In the genomic region with DNA sequence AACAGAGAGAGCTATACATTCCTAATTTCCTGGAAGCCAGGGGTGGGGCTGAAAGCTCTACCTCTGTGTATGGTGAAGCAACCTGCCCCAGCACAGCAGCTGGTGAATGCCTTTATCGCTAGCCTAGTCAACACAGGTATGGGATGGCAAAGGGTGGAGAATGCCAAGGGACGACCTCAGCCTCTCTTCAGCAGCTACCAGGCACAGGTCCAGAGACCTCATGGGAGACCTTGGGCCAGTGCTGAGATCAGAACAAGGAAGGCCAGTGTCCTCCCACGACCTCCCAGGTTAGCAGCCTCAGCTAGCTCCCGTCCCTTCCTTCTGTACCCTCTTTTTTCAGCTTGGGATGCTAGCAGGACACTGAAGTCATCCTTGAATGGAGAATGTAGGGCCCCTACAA, we compare ENCODE assay signal across 30 mouse cellular contexts.
DNase-seq lines count a peak whose midpoint lies in the region; ATAC-seq lines count a peak whose summit lies in the region.
"Had no signal": no experiment of that assay in that cellular context is flagged by ENCODE, and none has a peak within 500 bp of the region (broad histone marks: within the 10 kb centered on the region; RNA-seq: fewer than 3 reads in every experiment).

No protein-coding gene starts in this region.

- no peaks in the 10 kb centered on the region for H3K36me3 ChIP-seq in hindbrain, embryonic 10.5 days
- no peaks in the 10 kb centered on the region for H3K36me3 ChIP-seq in hindbrain, embryonic 14.5 days (replicated peaks; ENCODE audit: control insufficient read depth, insufficient read depth)
- H3K36me3 ChIP-seq in neural tube, embryonic 15.5 days, result no peaks in the 10 kb centered on the region
- H3K36me3 ChIP-seq: embryonic facial prominence, embryonic 10.5 days; embryonic facial prominence, embryonic 13.5 days; heart, embryonic 13.5 days; hindbrain, embryonic 13.5 days had no signal

- H3K4me3 ChIP-seq in hindbrain, embryonic 10.5 days, result no peak overlapping the region
- H3K4me3 ChIP-seq in hindbrain, embryonic 14.5 days (replicated peaks; ENCODE audit: low read length), result no peak overlapping the region
- H3K4me3 ChIP-seq in neural tube, embryonic 15.5 days (replicated peaks), result no peak overlapping the region
- H3K4me3 ChIP-seq: embryonic facial prominence, embryonic 10.5 days; embryonic facial prominence, embryonic 13.5 days; erythroblast, embryonic 14.5 days; forebrain, embryonic 13.5 days; heart, embryonic 13.5 days; hindbrain, embryonic 13.5 days had no signal

- peak overlapping the region; percentile 54; the same call in 1 of the 2 replicates for H3K27ac ChIP-seq in hindbrain, embryonic 10.5 days
- no peak overlapping the region for H3K27ac ChIP-seq in hindbrain, embryonic 14.5 days
- H3K27ac ChIP-seq in neural tube, embryonic 15.5 days (replicated peaks), result no peak overlapping the region
- H3K27ac ChIP-seq: embryonic facial prominence, embryonic 10.5 days; embryonic facial prominence, embryonic 13.5 days; forebrain, embryonic 13.5 days; heart, embryonic 13.5 days; hindbrain, embryonic 13.5 days; hindbrain, postnatal 0 days had no signal

- WGBS in hindbrain, embryonic 10.5 days, result 89% methylated on average over 4 of the region's 4 CpGs
- 88% methylated on average over 4 of the region's 4 CpGs for WGBS in hindbrain, embryonic 14.5 days
- WGBS in neural tube, embryonic 15.5 days, result 85% methylated on average over 4 of the region's 4 CpGs

- no peak overlapping the region for H3K4me2 ChIP-seq in hindbrain, embryonic 14.5 days (replicated peaks)
- no peak overlapping the region for H3K4me2 ChIP-seq in neural tube, embryonic 15.5 days
- H3K4me2 ChIP-seq: embryonic facial prominence, embryonic 13.5 days; forebrain, embryonic 13.5 days; heart, embryonic 13.5 days; hindbrain, embryonic 13.5 days had no signal

- H3K9ac ChIP-seq in hindbrain, embryonic 14.5 days, result no peak overlapping the region
- H3K9ac ChIP-seq in neural tube, embryonic 15.5 days (replicated peaks), result no peak overlapping the region
- H3K9ac ChIP-seq: embryonic facial prominence, embryonic 13.5 days; forebrain, embryonic 13.5 days; heart, embryonic 13.5 days; hindbrain, embryonic 13.5 days had no signal

- peaks cover 35% of the 10 kb centered on the region for H3K4me1 ChIP-seq in hindbrain, embryonic 10.5 days (replicated peaks)
- H3K4me1 ChIP-seq in hindbrain, embryonic 14.5 days (replicated peaks; ENCODE audit: control insufficient read depth, insufficient read depth, low read length), result peaks cover 15% of the 10 kb centered on the region; the same call in 1 of the 2 replicates
- peaks cover 11% of the 10 kb centered on the region for H3K4me1 ChIP-seq in neural tube, embryonic 15.5 days
- H3K4me1 ChIP-seq: heart, embryonic 13.5 days had no signal

- peaks cover 24% of the 10 kb centered on the region for H3K27me3 ChIP-seq in hindbrain, embryonic 10.5 days (ENCODE audit: insufficient read depth, poor library complexity, severe bottlenecking)
- peaks cover 2% of the 10 kb centered on the region; the same call in 1 of the 2 replicates for H3K27me3 ChIP-seq in hindbrain, embryonic 14.5 days (ENCODE audit: control insufficient read depth, insufficient read depth, low read length)
- H3K27me3 ChIP-seq in neural tube, embryonic 15.5 days (replicated peaks), result peaks cover 7% of the 10 kb centered on the region

- H3K9me3 ChIP-seq in hindbrain, embryonic 10.5 days, result no peaks in the 10 kb centered on the region
- no peaks in the 10 kb centered on the region for H3K9me3 ChIP-seq in hindbrain, embryonic 14.5 days (ENCODE audit: control insufficient read depth, low read length)
- no peaks in the 10 kb centered on the region for H3K9me3 ChIP-seq in neural tube, embryonic 15.5 days (replicated peaks)
- H3K9me3 ChIP-seq: embryonic facial prominence, embryonic 10.5 days; embryonic facial prominence, embryonic 13.5 days; forebrain, embryonic 13.5 days; heart, embryonic 13.5 days; hindbrain, embryonic 13.5 days had no signal

- DNase-seq in hindbrain, embryonic 10.5 days (ENCODE audit: low spot score), result no peak
- no peak for DNase-seq in hindbrain, embryonic 14.5 days (ENCODE audit: low spot score)
- peak; percentile 78 for DNase-seq in adrenal gland, adult 2 months
- DNase-seq in adrenal gland, postnatal 10 days, result peak; percentile 45
- peak; percentile 66 to 71 for DNase-seq in adrenal gland, postnatal 36 days
- DNase-seq: cerebellum, adult 11 months; cerebellum, adult 2 months; cerebellum, adult 9-11 months; cerebellum, postnatal 36 days; embryo, embryonic 11 days; gastrocnemius, postnatal 10 days; gastrocnemius, postnatal 36 days; heart, adult 18-20 months; heart, postnatal 14 days; kidney, adult 18-20 months; kidney, adult 9 months had no signal

- ATAC-seq in hindbrain, embryonic 14.5 days (ENCODE audit: low FRiP score), result no peak
- ATAC-seq in granulocyte monocyte progenitor cell, adult 5-6 weeks (replicated peaks; ENCODE audit: poor library complexity, severe bottlenecking), result no peak
- ATAC-seq in neural tube, embryonic 15.5 days (ENCODE audit: low FRiP score), result no peak
- ATAC-seq: activated CD4-positive, CD25-positive, alpha-beta regulatory T cell, adult 4 months; CD4-positive, CD25-positive, alpha-beta regulatory T cell, adult 4 months; forebrain, embryonic 13.5 days; forebrain, embryonic 16.5 days; hindbrain, postnatal 0 days; inflammation-experienced regulatory T-cells, adult 6 months; intestine, embryonic 16.5 days had no signal

Comparison
In these comparisons a context has a peak if more than half of its experiments do, and no peak if none do; other contexts are left out.
1. DNase-seq: peak in adrenal gland, adult 2 months (single experiment), adrenal gland, postnatal 10 days (single experiment) and adrenal gland, postnatal 36 days (2 of 2); none in hindbrain, embryonic 10.5 days (single experiment) and hindbrain, embryonic 14.5 days (single experiment).